Mouse (Mus musculus) limb, embryonic 15.5 days (tissue): Measurements from ENCODE around the gene Rhox2g. TPM values are rescaled to one million over a fixed set of nuclear protein-coding genes. Genes with fewer than 3 reads are reported as not detected.
"Not testable (repeated sequence)": the region's sequence is repeated elsewhere in the genome, so short reads cannot be mapped to it uniquely, and the experiment has no call there.

ENCODE experiments used
- ATAC-seq: fragments of 200-750 bp; cut with Nextera tagmentation; 2 replicates; pipeline ENCODE4 v1.8.0; 2017; ENCODE audit warnings: low read depth, moderate TSS enrichment; ENCODE audit not compliant: insufficient number of reproducible peaks, low FRiP score, low TSS enrichment
- H3K27ac ChIP-seq: fragments of 300-500 bp; sonication (generic); 2 replicates; pipeline ENCODE4 v1.5.1; 2015; ENCODE audit warnings: moderate library complexity, mild to moderate bottlenecking, inconsistent platforms
- H3K27me3 ChIP-seq: fragments of 300-500 bp; sonication (generic); 2 replicates; pipeline ENCODE4 v1.6.1; 2015; ENCODE audit warnings: inconsistent platforms
- H3K36me3 ChIP-seq: fragments of 300-500 bp; sonication (generic); 2 replicates; pipeline ENCODE4 v1.6.1; 2015; ENCODE audit warnings: inconsistent platforms
- H3K4me1 ChIP-seq: fragments of 300-500 bp; sonication (generic); 2 replicates; pipeline ENCODE4 v1.6.1; 2015; ENCODE audit warnings: inconsistent platforms
- H3K4me2 ChIP-seq: fragments of 300-500 bp; sonication (generic); 2 replicates; pipeline ENCODE4 v1.6.1; 2015; ENCODE audit warnings: mild to moderate bottlenecking, inconsistent platforms
- H3K4me3 ChIP-seq: fragments of 300-500 bp; sonication (generic); 2 replicates; pipeline ENCODE4 v1.5.1; 2015; ENCODE audit warnings: mild to moderate bottlenecking, inconsistent platforms
- H3K9ac ChIP-seq: fragments of 300-500 bp; sonication (generic); 2 replicates; pipeline ENCODE4 v1.6.1; 2015; ENCODE audit warnings: inconsistent platforms
- H3K9me3 ChIP-seq: fragments of 300-500 bp; sonication (generic); 2 replicates; pipeline ENCODE4 v1.6.1; 2016; ENCODE audit warnings: inconsistent platforms
- WGBS: fragments of 180-500 bp; shearing (Covaris S2); methylation state at CpG from one replicate; pipeline ENCODE4 v1.1.7; 2015; 5-methylcytosine and 5-hydroxymethylcytosine counted together
- polyA plus RNA-seq: library from polyadenylated mRNA; unstranded; fragments of >200 nt; fragmentation: Nextera tagmentation; extraction: Ambion mirVana; gene quantifications from 2 replicates; pipeline ENCODE4 v1.2.1, GENCODE M21; 2015

Gene Rhox2g
- polyA plus RNA-seq = not detected in 2 replicates

DNA sequence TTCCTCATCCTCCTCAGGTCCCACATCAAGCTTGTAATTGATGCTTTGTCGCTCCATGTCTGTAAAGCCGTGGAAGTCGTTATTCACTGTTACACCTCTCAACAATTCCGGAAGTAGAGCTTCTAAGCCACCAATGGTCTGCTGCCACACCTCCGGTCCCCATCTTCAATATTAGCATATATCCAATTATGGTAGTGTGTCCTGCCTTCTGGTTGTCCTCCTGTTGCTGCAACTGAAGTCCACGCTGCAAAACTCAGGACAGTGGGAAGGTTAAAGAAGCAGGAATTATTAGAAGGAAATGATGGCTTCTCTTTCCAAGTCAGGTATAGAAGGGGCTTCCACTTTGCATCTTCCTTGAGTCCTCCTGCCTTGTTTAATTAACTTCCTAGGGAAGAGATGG is at the start of gene Rhox2g:
TSS of gene Rhox2g (minus strand) at position 101 of the 400 bp plus-strand sequence.
- WGBS = 86% methylated on average over 6 of the region's 6 CpGs
- H3K27me3 ChIP-seq, H3K36me3 ChIP-seq: not testable (repeated sequence)

DNA sequence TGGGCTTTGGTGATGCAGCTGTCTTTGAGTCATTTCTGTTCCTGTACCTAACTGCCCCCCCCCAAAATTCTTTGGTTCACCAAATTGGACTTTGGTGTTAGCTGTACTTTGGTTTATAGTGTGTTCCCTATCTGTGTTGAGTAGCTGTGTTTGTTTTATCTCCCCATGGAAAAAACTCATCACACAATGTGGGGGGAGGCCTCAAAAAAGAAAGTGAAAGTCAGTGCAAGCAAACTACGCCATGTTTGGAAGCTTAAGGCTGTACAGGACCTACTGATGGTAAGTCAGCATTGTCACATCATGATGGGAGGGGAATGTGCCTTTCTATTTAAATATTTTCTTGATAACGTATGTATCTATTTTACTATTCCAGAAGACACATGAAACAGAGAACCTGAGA is 49.0 kb upstream of the Rhox2g start:
- Histone ChIP-seq H3K4me3 (no peak overlapping the region), H3K27me3 (no peaks in the 10 kb centered on the region), H3K36me3 (no peaks in the 10 kb centered on the region), H3K27ac (no peak overlapping the region), H3K9ac (no peak overlapping the region), H3K4me2 (no peak overlapping the region), H3K4me1 (no peaks in the 10 kb centered on the region), H3K9me3 (no peaks in the 10 kb centered on the region)
- WGBS = 76% methylated on average over 2 of the region's 2 CpGs
- no peak for ATAC-seq

More for the DNA sequence above, at the start of gene Rhox2g:
- not testable (repeated sequence) for H3K4me3 ChIP-seq, H3K9ac ChIP-seq, H3K9me3 ChIP-seq, ATAC-seq, H3K27ac ChIP-seq, H3K4me2 ChIP-seq, H3K4me1 ChIP-seq

DNA sequence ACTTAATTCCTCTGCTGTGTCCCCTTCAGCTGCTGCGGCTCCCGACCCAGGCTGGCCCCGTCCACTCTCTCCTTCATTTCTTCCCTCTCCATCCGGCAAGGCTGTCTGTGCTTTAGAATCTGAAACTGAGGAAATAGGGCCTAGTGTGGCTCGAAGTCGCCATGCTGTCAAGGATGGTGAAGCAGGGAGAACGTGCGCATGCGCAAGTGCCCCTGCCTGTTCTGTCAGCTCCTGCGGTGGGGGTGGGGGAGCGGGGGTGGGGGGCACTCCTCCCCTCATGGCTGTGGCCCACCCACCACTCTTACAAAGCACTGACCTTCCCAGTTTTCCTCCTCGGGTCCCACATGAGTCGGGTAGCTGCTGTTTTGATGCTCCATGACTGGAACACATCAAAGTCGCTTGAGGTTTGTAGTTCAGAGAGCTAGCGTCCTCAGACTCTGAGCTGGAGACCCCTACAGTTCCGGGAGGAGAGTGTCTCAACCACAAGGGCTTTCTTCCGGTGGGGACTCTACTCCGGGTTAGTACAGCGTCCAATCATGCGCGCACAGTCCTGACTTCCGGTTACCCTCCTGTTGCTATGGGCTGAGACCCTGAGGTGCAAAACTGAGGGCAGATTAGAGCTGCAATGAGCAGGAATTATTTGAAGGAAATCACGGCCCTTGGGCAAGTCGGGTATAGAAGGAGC is 39.9 kb upstream of the Rhox2g start:
- no peak overlapping the region for H3K4me3 ChIP-seq
- no peak for ATAC-seq
- H3K36me3 ChIP-seq = no peaks in the 10 kb centered on the region
- H3K4me1 ChIP-seq = no peaks in the 10 kb centered on the region
- H3K9ac ChIP-seq = no peak overlapping the region
- H3K27ac ChIP-seq = no peak overlapping the region
- no peaks in the 10 kb centered on the region for H3K27me3 ChIP-seq
- WGBS = 85% methylated on average over 24 of the region's 24 CpGs
- H3K4me2 ChIP-seq = no peak overlapping the region
- no peaks in the 10 kb centered on the region for H3K9me3 ChIP-seq

DNA sequence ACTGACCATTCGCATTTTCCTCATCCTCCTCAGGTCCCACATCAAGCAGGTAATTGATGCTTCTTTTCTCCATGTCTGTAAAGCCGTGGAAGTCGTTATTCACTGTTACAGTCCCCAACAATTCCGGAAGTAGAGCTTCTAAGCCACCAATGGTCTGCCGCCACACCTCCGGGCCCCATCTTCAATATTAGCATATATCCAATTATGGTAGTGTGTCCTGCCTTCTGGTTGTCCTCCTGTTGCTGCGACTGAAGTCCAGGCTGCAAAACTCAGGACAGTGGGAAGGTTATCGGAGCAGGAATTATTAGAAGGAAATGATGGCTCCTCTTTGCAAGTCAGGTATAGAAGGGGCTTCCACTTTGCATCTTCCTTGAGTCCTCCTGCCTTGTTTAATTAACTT is 29.9 kb upstream of the Rhox2g start, which contains the start of gene Rhox2h:
TSS of gene Rhox2h (minus strand) at position 101 of the 400 bp plus-strand sequence.
- WGBS = 86% methylated on average over 8 of the region's 8 CpGs
- not testable (repeated sequence) for H3K4me3 ChIP-seq, H3K27ac ChIP-seq, H3K9ac ChIP-seq, ATAC-seq, H3K4me1 ChIP-seq, H3K27me3 ChIP-seq, H3K9me3 ChIP-seq, H3K36me3 ChIP-seq, H3K4me2 ChIP-seq

- H3K27me3 ChIP-seq, H3K4me1 ChIP-seq, H3K36me3 ChIP-seq, H3K27ac ChIP-seq, H3K4me2 ChIP-seq, H3K9me3 ChIP-seq, ATAC-seq, H3K4me3 ChIP-seq, H3K9ac ChIP-seq: not testable (repeated sequence)
- WGBS = 100% methylated on average over 1 of the region's 3 CpGs
Observed at GRCm38 (mm10) chrX:37668664-37669063, 25.4 kb upstream of the Rhox2g start, which contains the start of gene Rhox3h. Gene Rhox3h, minus strand, starts transcription at chrX:37668764.

- not testable (repeated sequence) for H3K27ac ChIP-seq, H3K4me2 ChIP-seq, H3K36me3 ChIP-seq, H3K9ac ChIP-seq, ATAC-seq, H3K4me1 ChIP-seq, H3K4me3 ChIP-seq, H3K9me3 ChIP-seq, H3K27me3 ChIP-seq
- 93% methylated on average over 19 of the region's 20 CpGs for WGBS
Observed at GRCm38 (mm10) chrX:37651227-37651626, 8.0 kb upstream of the Rhox2g start, which contains the start of gene Rhox4g. Gene Rhox4g, minus strand, starts transcription at chrX:37651327.

GRCm38 (mm10) chrX:37628512-37628911 is 14.8 kb downstream of the Rhox2g start, which contains the start of gene Rhox3g:
Gene Rhox3g, minus strand, starts transcription at chrX:37628612.
- not testable (repeated sequence) for H3K9me3 ChIP-seq, ATAC-seq, H3K4me2 ChIP-seq, H3K4me1 ChIP-seq, H3K27ac ChIP-seq, H3K9ac ChIP-seq, H3K27me3 ChIP-seq, H3K4me3 ChIP-seq, H3K36me3 ChIP-seq
- 77% methylated on average over 2 of the region's 2 CpGs for WGBS

DNA sequence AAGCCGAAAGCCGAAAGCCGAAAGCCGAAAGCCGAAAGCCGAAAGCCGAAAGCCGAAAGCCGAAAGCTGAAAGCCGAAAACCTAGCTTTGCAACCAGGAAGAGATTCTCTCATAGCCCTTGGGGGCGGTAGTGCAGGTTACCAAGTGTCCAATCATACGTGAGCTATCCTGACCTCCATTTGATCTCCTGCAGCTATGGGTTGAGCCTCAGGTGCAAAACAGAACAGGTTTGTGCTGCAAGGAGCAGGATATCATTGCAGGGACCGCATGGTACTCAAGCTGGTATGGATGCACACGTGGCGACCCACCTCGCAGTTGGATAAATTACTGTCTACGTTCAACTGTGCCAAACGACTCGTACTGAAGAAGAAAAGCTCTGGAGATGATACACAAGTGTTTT is 35.7 kb downstream of the Rhox2g start, which contains the start of gene Rhox4f:
TSS of gene Rhox4f (minus strand) at position 101 of the 400 bp plus-strand sequence.
- H3K4me3 ChIP-seq, H3K9ac ChIP-seq, H3K4me2 ChIP-seq, H3K36me3 ChIP-seq, H3K4me1 ChIP-seq, ATAC-seq, H3K27me3 ChIP-seq, H3K9me3 ChIP-seq, H3K27ac ChIP-seq: not testable (repeated sequence)
- WGBS = 91% methylated on average over 18 of the region's 19 CpGs

Other genes starting within 250 kb of the Rhox2g start
- not detected in 2 replicates for gene Rhox2b, start 231.4 kb downstream of the Rhox2g start, polyA plus RNA-seq
- gene Rhox4b, start 211.0 kb downstream of the Rhox2g start, polyA plus RNA-seq = 0.26 and 0.65 TPM in 2 replicates
- gene Rhox2c, start 189.8 kb downstream of the Rhox2g start, polyA plus RNA-seq = not detected in 2 replicates
- not detected in 2 replicates for gene Rhox3c, start 184.9 kb downstream of the Rhox2g start, polyA plus RNA-seq
- gene Rhox4c, start 163.1 kb downstream of the Rhox2g start, polyA plus RNA-seq = not detected in 2 replicates
- gene Rhox2d, start 150.0 kb downstream of the Rhox2g start, polyA plus RNA-seq = not detected in 2 replicates
- not detected in 2 replicates for gene Rhox4d, start 129.1 kb downstream of the Rhox2g start, polyA plus RNA-seq
- gene Rhox2e, start 113.0 kb downstream of the Rhox2g start, polyA plus RNA-seq = not detected in 2 replicates
- gene Rhox3e, start 101.5 kb downstream of the Rhox2g start, polyA plus RNA-seq = not detected in 2 replicates
- gene Rhox4e, start 86.1 kb downstream of the Rhox2g start, polyA plus RNA-seq = not detected in 2 replicates
- not detected in 2 replicates for gene Rhox2f, start 72.1 kb downstream of the Rhox2g start, polyA plus RNA-seq
- not detected in 2 replicates for gene Rhox3f, start 62.5 kb downstream of the Rhox2g start, polyA plus RNA-seq
- gene Rhox4f, start 35.8 kb downstream of the Rhox2g start, polyA plus RNA-seq = not detected in 2 replicates
- not detected in 2 replicates for gene Rhox3g, start 14.9 kb downstream of the Rhox2g start, polyA plus RNA-seq
- not detected in 2 replicates for gene Rhox4g, start 7.9 kb upstream of the Rhox2g start, polyA plus RNA-seq
- gene Rhox3h, start 25.3 kb upstream of the Rhox2g start, polyA plus RNA-seq = not detected in 2 replicates
- gene Rhox2h, start 29.8 kb upstream of the Rhox2g start, polyA plus RNA-seq = not detected in 2 replicates
- 0.35 and 0.40 TPM in 2 replicates for gene Rhox5, start 161.4 kb upstream of the Rhox2g start, polyA plus RNA-seq
- gene Rhox6, start 183.4 kb upstream of the Rhox2g start, polyA plus RNA-seq = 0.41 and 0.78 TPM in 2 replicates
- not detected in 2 replicates for gene Rhox7a, start 188.2 kb upstream of the Rhox2g start, polyA plus RNA-seq
- gene Rhox8, start 235.5 kb upstream of the Rhox2g start, polyA plus RNA-seq = not detected in 2 replicates